Mouse (Mus musculus) activated CD4-positive, CD25-positive, alpha-beta regulatory T cell, adult 4 months (primary cell): Measurements from ENCODE around the gene Tnfsf13b. TPM values are rescaled to one million over a fixed set of nuclear protein-coding genes. Genes with fewer than 3 reads are reported as not detected.

Source experiments
- ATAC-seq: one replicate; pipeline ENCODE4 v1.8.0; 2017
- polyA plus RNA-seq, 2 experiments: library from polyadenylated mRNA; unstranded; fragments of 100-300 nt; shearing (Covaris generic); gene quantifications; one replicate each; pipeline ENCODE4 v1.2.1; 2017

The Tnfsf13b gene
- polyA plus RNA-seq = 1 to 10 TPM; 6.3 TPM

- peak; percentile 75 for ATAC-seq
These were observed at the start of gene Tnfsf13b for GRCm38 (mm10) chr8:10006156-10006985. TSS of gene Tnfsf13b (plus strand) at chr8:10006467.

DNA sequence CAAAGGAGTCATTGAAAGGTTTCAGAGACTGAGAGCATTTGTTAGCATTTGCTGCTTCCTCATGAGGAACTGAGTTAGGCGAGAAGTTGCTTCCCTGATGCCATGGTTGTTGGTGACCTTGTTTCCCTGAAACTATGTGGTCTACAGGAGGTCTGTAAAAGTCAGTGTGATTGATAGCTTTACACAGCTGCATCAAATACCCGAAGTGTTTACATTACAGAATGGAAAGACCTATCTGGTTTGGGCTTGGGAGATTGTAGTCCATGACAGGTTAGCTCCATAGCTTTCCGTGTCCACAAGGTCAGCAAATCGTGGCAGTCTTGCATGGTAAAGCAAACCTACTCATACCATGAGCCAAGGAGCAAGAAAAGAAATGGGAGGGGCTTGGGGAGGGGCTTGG, 47.9 kb upstream of the Tnfsf13b start:
- ATAC-seq = no peak

DNA sequence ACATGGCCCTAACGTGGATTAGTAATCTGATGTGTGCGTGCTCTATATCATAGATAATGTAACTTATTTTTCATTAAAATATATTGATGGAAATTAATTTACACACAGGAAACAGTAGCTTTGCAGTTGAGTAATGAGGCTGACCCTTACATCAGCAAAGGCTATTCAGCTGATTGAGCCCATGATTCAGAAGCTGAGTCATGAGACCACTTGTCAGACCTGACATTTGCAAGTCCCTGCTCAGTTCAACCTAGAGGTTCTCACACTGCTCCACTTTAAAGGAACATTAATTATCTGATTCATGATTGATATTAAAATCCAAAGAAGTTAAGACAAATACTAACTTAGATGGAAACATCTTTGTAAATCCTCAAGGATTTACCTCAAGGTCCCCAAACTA, 46.3 kb upstream of the Tnfsf13b start:
- ATAC-seq = no peak

- ATAC-seq = no peak
These were observed 34.4 kb upstream of the Tnfsf13b start for GRCm38 (mm10) chr8:9971866-9972265.

GRCm38 (mm10) chr8:9975276-9975675, 31.0 kb upstream of the Tnfsf13b start:
- ATAC-seq = no peak

GRCm38 (mm10) chr8:9975898-9976611, 30.2 kb upstream of the Tnfsf13b start:
- peak; percentile 80 for ATAC-seq

- no peak for ATAC-seq
These were observed 29.3 kb upstream of the Tnfsf13b start for GRCm38 (mm10) chr8:9977016-9977415.

- peak; percentile 69 for ATAC-seq
These were observed 28.5 kb upstream of the Tnfsf13b start, which contains the start of the genes Lig4 and Abhd13 for GRCm38 (mm10) chr8:9977573-9978314. TSS of gene Lig4 (minus strand) at chr8:9977686. TSS of gene Abhd13 (plus strand) at chr8:9977707.

GRCm38 (mm10) chr8:9978475-9979230, 27.6 kb upstream of the Tnfsf13b start:
- no peak for ATAC-seq

DNA sequence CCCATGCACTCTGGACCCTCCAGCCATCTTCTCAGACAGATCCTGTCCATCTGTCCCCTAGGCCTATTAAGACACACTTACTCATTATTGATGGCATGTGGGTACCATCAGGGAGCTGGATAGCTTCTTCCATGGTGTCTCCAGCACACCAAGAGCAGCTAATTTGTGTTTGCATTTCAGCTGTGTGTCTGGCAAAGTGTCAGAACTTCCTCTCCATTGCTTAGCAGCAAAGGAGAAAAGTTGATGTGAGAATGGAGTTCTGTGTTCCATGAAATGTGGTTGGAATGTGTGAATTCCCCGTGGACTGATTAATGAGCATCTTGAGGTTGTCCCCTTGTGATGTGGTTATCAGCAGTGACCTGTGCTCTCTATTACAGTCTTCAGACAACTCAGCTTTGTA, 26.5 kb upstream of the Tnfsf13b start:
- no peak for ATAC-seq

DNA sequence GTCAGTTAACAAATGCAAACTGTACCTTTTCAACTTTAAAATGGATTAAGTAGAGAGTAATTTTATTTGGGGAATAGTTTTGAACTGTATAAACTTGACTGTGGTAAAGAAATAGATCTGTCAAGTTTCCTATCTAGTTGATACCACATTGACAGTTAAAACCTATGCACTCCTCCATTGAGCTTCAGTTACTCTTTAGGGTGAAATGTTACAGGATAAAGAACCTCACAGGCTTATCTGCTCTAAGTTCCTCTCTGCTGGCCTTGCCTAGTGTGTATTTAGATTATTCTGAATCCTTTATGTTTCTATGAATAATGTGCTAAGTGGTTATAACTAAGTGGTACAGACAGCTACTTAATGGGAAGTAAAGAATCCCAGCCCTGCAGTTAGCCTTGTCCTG, 26.1 kb upstream of the Tnfsf13b start:
- ATAC-seq = no peak

DNA sequence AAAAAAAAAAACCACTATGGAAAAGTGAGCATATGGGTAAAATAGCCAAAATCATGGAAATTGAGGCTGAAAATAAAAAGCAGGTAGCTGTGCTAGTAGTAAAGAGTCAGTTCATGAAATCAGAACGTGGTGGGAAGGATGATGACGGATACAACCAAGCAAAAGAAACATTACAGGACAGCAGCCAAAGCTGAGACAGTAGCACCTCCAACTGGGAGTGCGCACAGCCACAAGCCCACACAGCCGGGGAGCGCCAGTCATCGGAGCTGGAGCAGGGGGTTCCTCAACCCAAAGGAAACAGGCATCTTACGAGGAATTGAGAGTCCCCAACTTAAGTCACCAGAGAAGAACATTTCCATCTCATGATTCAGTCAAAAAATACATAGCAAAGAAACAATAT, 2.2 kb upstream of the Tnfsf13b start:
- ATAC-seq = no peak

GRCm38 (mm10) chr8:10006986-10007659, 856 bp downstream of the Tnfsf13b start:
- ATAC-seq = peak; percentile 59

DNA sequence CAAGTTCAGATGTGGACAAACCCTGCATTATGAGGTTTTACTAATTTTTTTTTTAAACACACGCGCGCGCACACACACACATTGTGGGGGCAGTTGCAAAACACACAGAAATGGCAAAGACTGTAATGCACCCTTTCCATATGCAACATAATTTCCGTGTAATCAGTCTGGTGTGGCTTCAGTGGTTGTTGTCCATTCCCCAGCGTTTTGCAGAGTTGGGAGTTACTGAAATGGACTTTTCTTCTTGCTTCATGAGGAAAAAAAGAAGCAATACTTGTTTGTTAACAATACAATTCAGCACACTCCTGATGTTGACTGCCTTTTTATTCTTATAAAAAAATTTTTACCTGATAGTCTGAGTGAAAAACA, 1.4 kb downstream of the Tnfsf13b start:
- ATAC-seq = no peak

GRCm38 (mm10) chr8:10016252-10016651, 10.0 kb downstream of the Tnfsf13b start:
- ATAC-seq = no peak

DNA sequence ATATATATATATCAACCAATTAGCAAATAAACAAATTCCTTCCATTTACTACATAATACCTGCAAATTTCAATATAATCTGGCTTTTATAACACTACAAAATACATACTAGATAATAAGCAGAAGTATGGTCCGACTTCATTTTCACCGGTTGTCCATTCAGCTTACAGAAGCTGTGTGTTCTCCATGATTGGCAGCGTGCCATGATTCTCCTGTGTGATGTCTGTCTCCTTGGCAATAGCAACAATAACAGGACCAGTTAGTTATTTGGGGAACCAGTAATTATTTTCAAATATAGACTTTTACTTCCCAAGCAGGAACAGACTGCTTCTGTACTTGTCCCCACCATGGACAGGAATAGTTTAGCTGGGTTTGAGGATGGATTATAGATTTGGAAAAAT, 11.0 kb downstream of the Tnfsf13b start:
- no peak for ATAC-seq

- ATAC-seq = no peak
These were observed 24.2 kb downstream of the Tnfsf13b start for GRCm38 (mm10) chr8:10030320-10031060.

GRCm38 (mm10) chr8:10031177-10031576, 24.9 kb downstream of the Tnfsf13b start:
- no peak for ATAC-seq

DNA sequence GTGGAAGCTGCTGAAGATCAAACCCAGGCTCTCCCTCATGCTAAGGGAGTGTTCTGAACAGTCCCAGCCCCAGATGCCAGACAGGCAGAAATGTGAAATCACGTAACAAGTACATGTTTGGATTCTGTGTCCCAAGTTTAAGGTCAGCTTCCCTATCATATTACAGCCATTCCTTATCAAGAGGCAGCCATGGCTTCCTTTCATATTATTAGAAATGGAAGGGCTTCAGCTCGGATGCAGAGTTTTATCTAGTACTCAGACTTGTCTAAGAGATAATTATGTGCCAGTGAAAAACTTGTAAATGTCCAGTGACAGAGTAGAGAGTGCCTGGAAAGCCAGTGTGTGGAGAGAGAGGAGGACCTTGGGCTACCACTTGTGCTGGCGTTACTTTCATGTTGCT, 34.6 kb downstream of the Tnfsf13b start:
- ATAC-seq = no peak

DNA sequence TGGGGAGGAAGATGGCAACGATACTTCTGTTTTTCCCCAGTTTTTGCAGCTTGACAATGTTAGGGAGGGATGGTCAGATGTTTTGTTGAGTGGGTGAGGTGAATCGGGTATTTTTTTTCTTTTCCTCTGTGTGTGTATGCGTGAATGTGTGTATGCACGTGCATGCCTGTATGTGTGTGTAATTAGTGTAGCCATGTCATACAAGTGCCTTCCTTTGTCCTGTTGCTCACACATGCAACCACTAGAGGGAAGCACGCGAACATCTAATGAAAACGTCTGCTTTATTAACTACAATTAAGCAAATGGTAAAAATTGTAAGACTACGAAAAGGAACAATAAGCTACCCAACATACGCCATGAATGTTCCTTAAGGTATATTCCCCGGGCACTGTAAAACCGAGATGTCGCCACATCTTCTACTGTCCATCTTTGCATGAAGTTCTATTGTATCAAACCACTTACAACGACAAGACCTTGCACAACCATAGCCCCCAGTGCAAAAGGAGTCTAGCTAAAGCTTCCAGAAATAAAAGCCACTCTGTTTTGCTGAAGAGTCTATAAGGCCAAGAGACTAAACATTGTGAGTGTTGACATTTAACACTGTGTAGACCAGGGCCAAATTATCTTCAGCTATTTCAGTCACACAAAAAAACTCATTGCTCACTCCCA, 37.7 kb downstream of the Tnfsf13b start:
- ATAC-seq = no peak

DNA sequence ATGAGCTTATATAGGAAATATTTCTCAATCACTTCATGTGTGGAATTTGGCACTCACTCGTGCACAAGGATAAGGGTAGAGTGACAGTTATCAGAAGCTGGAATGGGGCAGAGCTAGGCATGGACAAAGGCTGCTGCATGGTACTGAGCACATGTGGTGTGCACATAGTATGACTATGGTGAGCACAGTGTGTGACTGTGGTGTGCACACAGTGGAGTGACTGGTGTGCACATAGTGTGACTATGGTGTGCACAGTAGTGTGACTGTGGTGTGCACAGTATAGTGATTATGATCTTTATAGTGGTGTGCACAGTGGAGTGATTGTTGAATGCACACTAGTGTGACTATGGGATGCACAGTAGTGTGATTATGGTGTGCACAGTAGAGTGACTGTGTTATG, 39.5 kb downstream of the Tnfsf13b start:
- no peak for ATAC-seq
